Mouse (Mus musculus) C2C12 (cell line): ENCODE measurements around the gene Cacna1a.

Experiments used
- CEBPB ChIP-seq: IDR thresholded peaks from one replicate; pipeline ENCODE4 v1.6.1; 2011; ENCODE audit warnings: low read depth, mild to moderate bottlenecking, control low read depth, moderate library complexity
- CTCF ChIP-seq: IDR thresholded peaks from one replicate; pipeline ENCODE4 v1.5.1; 2011; ENCODE audit not compliant: control insufficient read depth, insufficient read depth, insufficient read length
- MAX ChIP-seq: IDR thresholded peaks from one replicate; pipeline ENCODE4 v1.6.1; 2011; ENCODE audit warnings: mild to moderate bottlenecking, control low read depth

GRCm38 (mm10) chr8:84655336-84656190 lies 267.3 kb downstream of the Cacna1a start:
- TF ChIP-seq CTCF (no peak), MAX (no peak), CEBPB (no peak)
